ENCODE assay signal across 8 mouse cellular contexts in genomic region chr15:65592718-65593477, GRCm38 (mm10).
DNase-seq lines count a peak whose midpoint lies in the region; ATAC-seq lines count a peak whose summit lies in the region.

No protein-coding gene starts in this region.

- H3K4me2 ChIP-seq in embryonic facial prominence, embryonic 14.5 days (ENCODE audit: low read depth, low read length) = no peak overlapping the region
- no peak overlapping the region for H3K4me2 ChIP-seq in midbrain, embryonic 16.5 days (ENCODE audit: low read length)

- ATAC-seq in embryonic facial prominence, embryonic 14.5 days (ENCODE audit: low read depth) = no peak
- peak; percentile 89 for ATAC-seq in midbrain, embryonic 16.5 days
- ATAC-seq in megakaryocyte-erythroid progenitor cell, adult 5-6 weeks (replicated peaks; ENCODE audit: low FRiP score, low TSS enrichment, poor library complexity, severe bottlenecking) = no peak

- no peak overlapping the region for H3K27ac ChIP-seq in embryonic facial prominence, embryonic 14.5 days (replicated peaks; ENCODE audit: low read depth, low read length)
- no peak overlapping the region for H3K27ac ChIP-seq in embryonic facial prominence, embryonic 10.5 days (replicated peaks)
- no peak overlapping the region for H3K27ac ChIP-seq in midbrain, embryonic 16.5 days (ENCODE audit: low read length)
- no peak overlapping the region for H3K27ac ChIP-seq in heart, embryonic 10.5 days

- no peaks in the 10 kb centered on the region for H3K27me3 ChIP-seq in embryonic facial prominence, embryonic 14.5 days (replicated peaks; ENCODE audit: control insufficient read depth, insufficient read depth, low read length)
- H3K27me3 ChIP-seq in embryonic facial prominence, embryonic 10.5 days (replicated peaks; ENCODE audit: low read depth, poor library complexity, severe bottlenecking) = no peaks in the 10 kb centered on the region
- H3K27me3 ChIP-seq in midbrain, embryonic 16.5 days (ENCODE audit: control insufficient read depth, insufficient read depth, low read depth, low read length) = no peaks in the 10 kb centered on the region
- H3K27me3 ChIP-seq in heart, embryonic 10.5 days (ENCODE audit: insufficient read depth, poor library complexity, severe bottlenecking) = no peaks in the 10 kb centered on the region

- no peaks in the 10 kb centered on the region for H3K9me3 ChIP-seq in embryonic facial prominence, embryonic 14.5 days (ENCODE audit: control insufficient read depth, low read length)
- H3K9me3 ChIP-seq in embryonic facial prominence, embryonic 10.5 days = no peaks in the 10 kb centered on the region
- H3K9me3 ChIP-seq in midbrain, embryonic 16.5 days (replicated peaks; ENCODE audit: control insufficient read depth, low read length, poor library complexity, severe bottlenecking) = no peaks in the 10 kb centered on the region
- H3K9me3 ChIP-seq in heart, embryonic 10.5 days = no peaks in the 10 kb centered on the region

- no peak overlapping the region for H3K4me3 ChIP-seq in embryonic facial prominence, embryonic 14.5 days (ENCODE audit: low read depth, low read length)
- no peak overlapping the region for H3K4me3 ChIP-seq in embryonic facial prominence, embryonic 10.5 days
- no peak overlapping the region for H3K4me3 ChIP-seq in midbrain, embryonic 16.5 days (ENCODE audit: low read depth, low read length)
- H3K4me3 ChIP-seq in heart, embryonic 10.5 days = no peak overlapping the region

- H3K4me1 ChIP-seq in embryonic facial prominence, embryonic 14.5 days (ENCODE audit: control insufficient read depth, insufficient read depth, low read length) = no peaks in the 10 kb centered on the region
- no peaks in the 10 kb centered on the region for H3K4me1 ChIP-seq in embryonic facial prominence, embryonic 10.5 days
- no peaks in the 10 kb centered on the region for H3K4me1 ChIP-seq in midbrain, embryonic 16.5 days (ENCODE audit: control insufficient read depth, insufficient read depth, low read length)
- no peaks in the 10 kb centered on the region for H3K4me1 ChIP-seq in heart, embryonic 10.5 days

- no peak overlapping the region for H3K9ac ChIP-seq in embryonic facial prominence, embryonic 14.5 days (ENCODE audit: low read depth, low read length)
- H3K9ac ChIP-seq in midbrain, embryonic 16.5 days (ENCODE audit: low read depth, low read length) = no peak overlapping the region

- DNase-seq in embryonic facial prominence, embryonic 14.5 days (ENCODE audit: low spot score) = peak; percentile 5
- DNase-seq in embryonic facial prominence, embryonic 10.5 days (ENCODE audit: low spot score) = no peak
- DNase-seq in cerebellum, adult 9-11 months = peak; percentile 27
- peak; percentile 7 to 54 for DNase-seq in kidney, postnatal 25 days
- no peak for DNase-seq in heart, embryonic 10.5 days (ENCODE audit: low spot score)
- DNase-seq in urinary bladder, postnatal 36 days (ENCODE audit: low spot score in 2 of 2) = no peak

- 72% methylated on average over 2 of the region's 2 CpGs for WGBS in embryonic facial prominence, embryonic 14.5 days
- WGBS in embryonic facial prominence, embryonic 10.5 days = 66% methylated on average over 2 of the region's 2 CpGs
- 57% methylated on average over 2 of the region's 2 CpGs for WGBS in midbrain, embryonic 16.5 days
- 56% methylated on average over 2 of the region's 2 CpGs for WGBS in heart, embryonic 10.5 days

- no peaks in the 10 kb centered on the region for H3K36me3 ChIP-seq in embryonic facial prominence, embryonic 14.5 days (ENCODE audit: control insufficient read depth, insufficient read depth, low read length)
- no peaks in the 10 kb centered on the region for H3K36me3 ChIP-seq in embryonic facial prominence, embryonic 10.5 days (replicated peaks)
- no peaks in the 10 kb centered on the region for H3K36me3 ChIP-seq in midbrain, embryonic 16.5 days (ENCODE audit: control insufficient read depth, insufficient read depth, low read length)
- H3K36me3 ChIP-seq in heart, embryonic 10.5 days = no peaks in the 10 kb centered on the region

Comparison
In these comparisons a context has a peak if more than half of its experiments do, and no peak if none do; other contexts are left out.
1. DNase-seq: peak in embryonic facial prominence, embryonic 14.5 days (single experiment), cerebellum, adult 9-11 months (single experiment) and kidney, postnatal 25 days (2 of 2); none in embryonic facial prominence, embryonic 10.5 days (single experiment), heart, embryonic 10.5 days (single experiment) and urinary bladder, postnatal 36 days (0 of 2).